Mouse (Mus musculus) testis, adult 2 months (tissue): ENCODE measurements around the gene Alpk1. TPM values are rescaled to one million over a fixed set of nuclear protein-coding genes. Genes with fewer than 3 reads are reported as not detected.

Experiments
- H3K27ac ChIP-seq: fragments of 200-500 bp; 2 replicates; pipeline ENCODE4 v1.5.1; 2012; ENCODE audit warnings: low read depth, low read length; ENCODE audit not compliant: control insufficient read depth, insufficient read depth
- H3K27me3 ChIP-seq: fragments of 200-500 bp; 2 replicates; pipeline ENCODE4 v1.6.1; 2012; ENCODE audit warnings: mild to moderate bottlenecking, low read length, moderate library complexity; ENCODE audit not compliant: control insufficient read depth, insufficient read depth
- H3K36me3 ChIP-seq: fragments of 200-500 bp; 2 replicates; pipeline ENCODE4 v1.6.1; 2012; ENCODE audit warnings: mild to moderate bottlenecking, low read length; ENCODE audit not compliant: control insufficient read depth, insufficient read depth
- H3K4me1 ChIP-seq: fragments of 200-500 bp; 2 replicates; pipeline ENCODE4 v1.6.1; 2012; ENCODE audit warnings: low read length; ENCODE audit not compliant: control insufficient read depth, insufficient read depth
- H3K4me3 ChIP-seq: fragments of 200-500 bp; 2 replicates; pipeline ENCODE4 v1.5.1; 2012; ENCODE audit warnings: low read depth, mild to moderate bottlenecking, low read length, moderate library complexity, mixed read lengths; ENCODE audit not compliant: control insufficient read depth
- CTCF ChIP-seq: fragments of 200-500 bp; IDR thresholded peaks from 2 replicates; pipeline ENCODE4 v1.5.1; 2012; ENCODE audit warnings: low read depth, mild to moderate bottlenecking, inconsistent platforms, low read length, moderate library complexity; ENCODE audit not compliant: control insufficient read depth, insufficient read depth, insufficient replicate concordance
- POLR2A ChIP-seq: fragments of 200-500 bp; IDR thresholded peaks from 2 replicates; pipeline ENCODE4 v1.6.1; 2012; ENCODE audit warnings: low read depth, mild to moderate bottlenecking, inconsistent platforms, low read length, moderate library complexity; ENCODE audit not compliant: control insufficient read depth
- polyA plus RNA-seq: library from polyadenylated mRNA; depleted of rRNA; stranded (reverse); fragments of >200 nt; gene quantifications from 2 replicates; pipeline ENCODE4 v1.2.3, GENCODE M21; 2012

The Alpk1 gene
- polyA plus RNA-seq, 1 experiment: 3.0 TPM

- no peak overlapping the region for H3K27ac ChIP-seq
- peaks cover 18% of the 10 kb centered on the region for H3K4me1 ChIP-seq
- H3K4me3 ChIP-seq: no peak overlapping the region; the same call in 1 of the 2 replicates
- H3K36me3 ChIP-seq: no peaks in the 10 kb centered on the region
- H3K27me3 ChIP-seq: peaks cover 10% of the 10 kb centered on the region
- TF ChIP-seq CTCF: no peak
- no peak for TF ChIP-seq POLR2A
These were observed 147.8 kb downstream of the Alpk1 start for GRCm38 (mm10) chr3:127632531-127632930.

GRCm38 (mm10) chr3:127631582-127631981 lies 148.7 kb downstream of the Alpk1 start:
- H3K4me1 ChIP-seq: peaks cover 18% of the 10 kb centered on the region
- no peaks in the 10 kb centered on the region for H3K36me3 ChIP-seq
- no peak overlapping the region for H3K27ac ChIP-seq
- TF ChIP-seq POLR2A (no peak), CTCF (no peak)
- H3K27me3 ChIP-seq: peaks cover 13% of the 10 kb centered on the region
- H3K4me3 ChIP-seq: no peak overlapping the region

GRCm38 (mm10) chr3:127630735-127631372 lies 149.5 kb downstream of the Alpk1 start:
- Histone ChIP-seq H3K36me3 (no peaks in the 10 kb centered on the region), H3K27me3 (peaks cover 15% of the 10 kb centered on the region), H3K4me3 (no peak overlapping the region), H3K27ac (no peak overlapping the region), H3K4me1 (peaks cover 22% of the 10 kb centered on the region)
- no peak for TF ChIP-seq CTCF
- TF ChIP-seq POLR2A: no peak

GRCm38 (mm10) chr3:127630190-127630589 lies 150.1 kb downstream of the Alpk1 start:
- Histone ChIP-seq H3K4me1 (peaks cover 23% of the 10 kb centered on the region), H3K36me3 (no peaks in the 10 kb centered on the region), H3K27me3 (peaks cover 15% of the 10 kb centered on the region), H3K4me3 (no peak overlapping the region), H3K27ac (no peak overlapping the region)
- TF ChIP-seq POLR2A (no peak), CTCF (no peak)

- TF ChIP-seq POLR2A: no peak
- no peak for TF ChIP-seq CTCF
- Histone ChIP-seq H3K4me1 (peaks cover 16% of the 10 kb centered on the region), H3K27ac (no peak overlapping the region), H3K36me3 (no peaks in the 10 kb centered on the region), H3K4me3 (no peak overlapping the region), H3K27me3 (peaks cover 15% of the 10 kb centered on the region)
These were observed 151.8 kb downstream of the Alpk1 start for GRCm38 (mm10) chr3:127628311-127629184.

GRCm38 (mm10) chr3:127627956-127628310 lies 152.4 kb downstream of the Alpk1 start:
- Histone ChIP-seq H3K27ac (no peak overlapping the region), H3K27me3 (peaks cover 15% of the 10 kb centered on the region), H3K4me3 (no peak overlapping the region), H3K36me3 (no peaks in the 10 kb centered on the region), H3K4me1 (peaks cover 11% of the 10 kb centered on the region)
- TF ChIP-seq CTCF: no peak
- TF ChIP-seq POLR2A: no peak

- no peaks in the 10 kb centered on the region for H3K36me3 ChIP-seq
- TF ChIP-seq POLR2A (no peak), CTCF (no peak)
- no peak overlapping the region for H3K27ac ChIP-seq
- H3K4me1 ChIP-seq: peaks cover 11% of the 10 kb centered on the region
- peaks cover 15% of the 10 kb centered on the region for H3K27me3 ChIP-seq
- H3K4me3 ChIP-seq: no peak overlapping the region
These were observed 153.0 kb downstream of the Alpk1 start for GRCm38 (mm10) chr3:127627151-127627955.
